Mouse (Mus musculus) left cerebral cortex, postnatal 36 days (tissue): ENCODE results near the gene Lonp2. TPM values are rescaled to one million over a fixed set of nuclear protein-coding genes. Genes with fewer than 3 reads are reported as not detected.

Experiments used
- DNase-seq, 2 experiments: peaks; one replicate each; pipeline ENCODE4 v3.0.0; 2021 to 2022; ENCODE audit warnings: low spot score in 2 of 2, mixed read lengths in 1 of 2
- intact Hi-C: fragments of 180-260 bp; cut with DNase I; formaldehyde crosslinking; loops from one replicate; pipeline ENCODE4 v1.15.1; 2025
- total RNA-seq, 2 experiments: library from RNA; stranded (reverse); gene quantifications; 2 replicates each; pipeline ENCODE4 v1.2.3; 2021

The Lonp2 gene
- 10 to 100 TPM; 65.9 to 67.0 TPM for total RNA-seq

DNA sequence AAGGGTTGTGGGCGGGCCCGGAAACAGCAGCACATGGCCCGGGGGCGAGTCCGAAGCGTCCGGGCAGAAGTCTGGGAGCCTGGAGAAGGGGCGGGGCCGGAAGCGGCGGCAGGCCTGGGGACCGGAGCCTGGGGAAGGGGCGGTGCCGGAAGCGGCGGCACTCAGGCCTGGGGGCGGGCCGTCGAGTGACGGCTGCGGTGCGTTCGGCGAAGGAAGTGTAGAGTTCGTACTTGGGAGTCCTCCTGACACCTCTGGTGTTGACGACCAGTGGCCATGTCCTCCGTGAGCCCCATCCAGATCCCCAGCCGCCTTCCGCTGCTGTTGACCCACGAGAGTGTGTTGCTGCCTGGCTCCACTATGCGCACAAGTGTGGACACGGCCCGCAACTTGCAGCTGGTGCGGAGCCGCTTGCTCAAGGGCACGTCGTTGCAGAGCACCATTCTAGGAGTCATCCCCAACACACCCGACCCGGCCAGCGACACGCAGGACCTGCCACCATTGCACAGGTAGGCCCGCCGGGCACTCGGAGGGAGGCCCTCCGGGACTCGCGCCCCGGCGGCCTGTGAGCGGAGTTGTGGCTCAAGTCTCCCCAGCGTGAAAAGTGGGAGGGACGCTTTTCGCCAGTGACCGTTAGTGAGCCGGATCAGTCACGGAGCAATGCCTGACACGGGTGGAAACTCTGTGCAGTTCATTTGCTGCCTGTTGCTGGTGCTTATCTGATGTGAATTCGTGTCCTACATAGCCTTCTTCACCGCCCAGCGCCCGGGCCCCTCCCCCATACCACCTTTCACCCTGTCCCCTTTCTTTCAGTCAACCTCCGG is at the start of gene Lonp2:
TSS of gene Lonp2 (plus strand) at position 133 of the 821 bp plus-strand sequence.
- peak; percentile 97 for DNase-seq
- intact Hi-C loops = loop anchor here (10.0 kb wide), 1 partner anchor 261 kb away; the partner anchor contains the start of gene N4bp1

GRCm38 (mm10) chr8:86577547-86577946 is 46.3 kb upstream of the Lonp2 start:
- intact Hi-C loops = no loop called here
- DNase-seq = no peak

DNA sequence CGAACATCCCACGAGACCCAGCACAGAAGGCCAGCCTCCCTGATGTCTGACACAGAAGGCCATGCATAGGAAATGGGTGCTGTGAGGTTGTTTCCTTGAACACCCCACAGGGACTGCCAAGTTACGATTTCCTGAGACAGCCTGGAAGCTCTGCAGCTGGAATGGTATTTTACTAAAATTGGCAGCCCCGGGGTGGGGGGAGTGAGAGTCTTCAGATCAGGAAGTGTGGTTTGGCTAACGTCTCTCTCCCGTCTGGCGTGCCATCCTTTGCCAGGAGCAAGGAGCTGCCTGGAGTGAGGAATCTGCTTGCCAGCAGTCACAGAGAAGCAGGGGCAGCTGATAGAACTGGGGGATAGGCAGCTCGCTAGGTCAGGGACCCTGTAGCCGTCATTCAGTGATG is 45.8 kb upstream of the Lonp2 start:
- intact Hi-C loops = no loop called here
- peak; percentile 71 to 75 for DNase-seq

- peak in 1 of 2 experiments; percentile 13 for DNase-seq
- intact Hi-C loops = no loop called here
Measured at GRCm38 (mm10) chr8:86578693-86579092, 45.1 kb upstream of the Lonp2 start.

DNA sequence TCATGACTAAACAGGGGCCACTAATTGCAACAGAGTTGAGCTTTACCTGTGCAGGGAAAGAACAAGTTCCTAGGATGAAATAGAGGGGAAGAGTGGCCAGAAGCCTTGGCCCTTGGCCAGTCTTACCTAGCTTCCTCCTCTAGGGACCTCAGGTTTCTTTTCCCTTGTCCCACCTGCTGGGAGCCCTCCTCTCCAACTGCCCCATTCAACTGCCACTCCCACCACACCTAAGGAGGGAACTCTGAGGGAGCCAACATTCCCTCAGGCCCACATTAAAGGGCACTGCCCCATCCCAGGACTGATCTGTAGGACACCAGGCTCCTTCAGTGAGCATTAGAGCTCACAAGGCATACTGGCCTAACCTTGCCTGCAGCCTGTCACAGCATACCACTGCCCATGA is 43.4 kb upstream of the Lonp2 start, which contains the start of gene Abcc12:
TSS of gene Abcc12 (minus strand) at position 229 of the 400 bp plus-strand sequence.
- intact Hi-C loops = no loop called here

GRCm38 (mm10) chr8:86581921-86582331 is 41.9 kb upstream of the Lonp2 start:
- intact Hi-C loops = no loop called here
- DNase-seq = no peak

More for the DNA sequence above, 43.4 kb upstream of the Lonp2 start, which contains the start of gene Abcc12:
- no peak for DNase-seq

DNA sequence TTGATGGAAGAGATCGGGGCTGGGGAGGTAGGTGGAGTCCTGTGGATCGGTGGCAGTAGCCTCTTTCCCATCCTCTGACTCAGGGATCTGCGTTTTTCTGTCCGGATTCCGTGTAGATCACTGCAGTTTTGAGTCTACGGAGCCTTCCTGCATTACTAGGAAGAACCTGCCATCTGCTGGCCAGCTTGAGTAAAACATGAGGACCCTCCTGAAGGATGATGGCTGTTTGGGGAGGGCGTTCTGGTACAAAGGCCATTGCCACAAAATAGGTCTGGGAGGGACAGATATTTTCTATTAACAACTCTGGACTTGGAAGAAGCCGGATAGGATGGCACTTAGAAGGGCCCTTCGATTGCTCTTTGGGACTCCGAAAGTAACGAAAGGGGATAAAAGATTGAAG is 38.7 kb upstream of the Lonp2 start:
- intact Hi-C loops = loop anchor here (1.0 to 5.0 kb wide), 3 partner anchors 885 to 1133 kb away; partner anchors contain the start of gene Neto2
- DNase-seq = peak; percentile 81

GRCm38 (mm10) chr8:86585532-86585931 is 38.3 kb upstream of the Lonp2 start:
- intact Hi-C loops = loop anchor here (1.0 to 5.0 kb wide), 3 partner anchors 885 to 1133 kb away; partner anchors contain the start of gene Neto2
- DNase-seq = peak; percentile 68 to 73

DNA sequence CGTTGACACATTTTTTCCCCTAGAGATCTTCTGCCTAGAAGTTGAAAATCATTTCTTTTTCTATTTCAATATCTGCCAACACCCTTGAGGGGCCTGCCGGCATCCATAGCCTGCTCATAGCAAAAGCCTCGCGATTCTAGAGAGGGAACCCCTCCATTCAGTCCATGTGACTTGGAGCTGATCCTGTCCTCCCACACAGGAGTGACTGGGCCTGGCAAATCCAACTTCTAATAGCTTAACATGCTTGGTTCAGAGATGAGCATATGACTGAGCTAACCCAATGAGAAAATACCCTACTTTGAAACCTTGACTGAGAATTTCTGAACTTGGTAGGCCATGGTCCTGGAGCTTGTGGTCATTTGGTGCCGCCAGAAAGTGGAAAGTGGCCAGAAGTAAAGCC is 37.8 kb upstream of the Lonp2 start:
- DNase-seq = no peak
- intact Hi-C loops = loop anchor here (5.0 kb wide), 1 partner anchor 1134 kb away; no protein-coding TSS in a partner anchor

DNA sequence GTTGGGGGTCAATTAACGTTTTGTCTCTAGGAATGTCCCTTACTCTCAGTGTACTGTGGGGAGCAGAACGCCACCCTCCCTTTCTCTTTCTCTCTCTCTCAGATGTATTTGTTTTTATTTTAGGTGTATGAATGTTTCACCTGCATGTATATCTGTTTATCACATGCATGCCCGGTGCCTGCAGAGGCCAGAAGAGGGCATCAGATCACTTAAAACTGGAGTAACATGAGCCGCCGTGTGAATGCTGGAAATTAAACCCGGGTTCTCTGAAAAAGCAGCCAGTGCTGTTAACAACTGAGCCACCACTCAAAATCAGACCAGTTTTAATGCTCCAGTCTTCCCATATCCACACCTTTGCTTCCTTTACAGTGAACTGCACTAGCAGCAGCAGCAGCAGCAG is 37.2 kb upstream of the Lonp2 start:
- no peak for DNase-seq
- intact Hi-C loops = loop anchor here (5.0 kb wide), 1 partner anchor 1134 kb away; no protein-coding TSS in a partner anchor

DNA sequence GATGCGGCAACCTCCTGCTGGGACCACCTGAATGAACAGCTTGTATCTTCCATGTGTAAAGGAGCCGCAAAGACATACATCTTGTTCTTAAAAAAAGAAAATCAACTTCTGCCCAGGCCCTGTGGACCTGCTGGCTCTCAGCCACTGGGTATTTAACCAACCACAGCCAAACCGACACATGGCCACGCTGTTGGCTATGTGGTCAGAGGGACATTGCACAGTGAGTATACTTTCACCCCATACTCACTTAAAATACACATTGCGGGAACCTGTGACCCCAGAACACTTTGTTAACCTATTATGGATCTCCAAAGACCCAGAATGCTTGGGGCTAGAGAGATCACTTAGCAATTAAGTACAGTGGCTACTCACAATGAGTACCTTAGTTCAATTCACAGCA is 35.5 kb upstream of the Lonp2 start:
- intact Hi-C loops = loop anchor here (5.0 kb wide), 1 partner anchor 1136 kb away; no protein-coding TSS in a partner anchor
- DNase-seq = no peak

DNA sequence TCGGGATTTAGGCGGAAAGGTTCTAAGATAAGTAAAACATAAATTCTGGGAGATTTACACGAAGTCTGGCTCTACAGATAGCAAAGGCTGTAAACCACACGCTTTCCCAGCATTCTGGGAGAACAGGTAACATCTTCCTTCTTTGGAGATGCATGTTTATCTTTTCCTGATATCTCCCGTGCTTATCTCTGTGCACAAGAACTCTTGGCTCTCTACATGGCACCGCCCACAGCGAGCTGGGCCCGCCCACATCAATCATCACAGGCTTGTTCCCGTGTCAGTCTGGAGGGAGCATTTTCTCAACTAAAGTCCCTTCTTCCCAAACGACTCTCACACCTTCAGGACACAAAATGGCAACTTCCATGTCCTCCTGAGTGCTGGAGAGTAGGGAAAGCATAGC is 30.7 kb upstream of the Lonp2 start:
- intact Hi-C loops = no loop called here
- no peak for DNase-seq

DNA sequence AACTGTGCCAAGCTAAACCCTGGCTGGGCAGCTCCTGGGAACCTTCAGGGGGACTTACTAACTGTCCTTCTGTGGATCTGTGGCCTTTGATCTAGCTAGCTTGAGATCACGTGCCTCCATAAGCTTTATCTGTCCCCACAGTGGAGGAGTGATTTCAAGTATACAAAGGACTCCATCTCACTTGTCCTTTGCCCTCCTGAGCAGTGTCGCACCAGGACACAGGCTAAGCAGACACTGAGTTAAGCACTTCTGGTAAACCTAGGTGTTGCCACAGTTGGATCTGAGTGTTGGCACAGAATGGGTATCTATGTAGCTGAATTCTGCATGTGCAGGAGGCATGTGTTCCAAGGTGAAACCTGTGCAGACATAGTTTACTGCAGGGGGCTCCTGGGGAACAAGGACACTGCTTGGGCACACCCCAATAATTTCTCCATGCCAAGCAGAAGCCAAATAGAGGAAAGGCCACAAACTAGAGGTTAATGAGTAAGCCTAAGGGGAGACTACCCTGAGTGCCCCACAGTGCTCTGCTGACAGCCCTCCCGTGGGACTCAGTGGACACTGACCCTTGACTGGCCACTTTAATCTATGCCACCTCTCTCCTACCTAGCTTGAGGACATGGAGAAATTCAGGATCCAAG is 29.6 kb upstream of the Lonp2 start:
- no peak for DNase-seq
- intact Hi-C loops = no loop called here

- DNase-seq = no peak
- intact Hi-C loops = no loop called here
Measured at GRCm38 (mm10) chr8:86595671-86596070, 28.2 kb upstream of the Lonp2 start.

DNA sequence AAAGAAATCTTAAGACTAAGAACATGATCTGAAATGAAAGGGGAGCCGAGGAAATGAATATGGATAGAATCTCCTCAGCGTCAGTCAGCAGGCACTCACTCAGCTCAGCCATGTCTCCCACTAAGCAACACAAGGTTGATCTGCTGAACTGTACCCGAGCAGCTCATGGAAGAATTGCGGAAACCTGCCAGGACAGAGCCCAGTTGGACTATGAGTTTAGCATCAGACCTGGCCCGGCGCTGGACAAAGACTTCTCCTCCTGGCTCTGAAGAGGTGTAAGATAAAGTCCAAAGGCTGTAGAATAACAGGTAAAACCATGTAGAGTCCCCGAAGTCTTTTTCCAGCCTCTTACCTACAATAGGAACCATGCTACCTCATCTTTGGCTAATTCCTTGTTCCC is 26.2 kb upstream of the Lonp2 start:
- no peak for DNase-seq
- intact Hi-C loops = no loop called here

DNA sequence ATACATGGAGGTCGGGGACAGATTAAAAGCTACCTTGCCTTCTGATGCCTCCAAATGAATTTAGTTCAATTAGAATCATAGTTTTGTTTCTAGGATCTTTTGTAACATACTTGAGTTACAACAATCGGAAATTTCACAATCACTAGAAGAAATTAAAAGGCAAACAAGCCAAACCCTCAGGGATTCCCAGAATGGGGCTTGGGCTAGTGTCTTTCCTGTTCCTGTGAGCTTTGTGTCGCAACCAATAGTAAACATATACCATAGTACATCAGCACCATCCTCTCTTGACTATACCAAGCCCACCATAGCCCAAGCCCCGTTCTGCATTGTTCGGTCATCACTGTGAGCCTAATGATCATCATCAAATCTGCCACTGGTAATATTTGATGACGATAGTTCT is 24.5 kb upstream of the Lonp2 start:
- intact Hi-C loops = no loop called here
- DNase-seq = no peak

DNA sequence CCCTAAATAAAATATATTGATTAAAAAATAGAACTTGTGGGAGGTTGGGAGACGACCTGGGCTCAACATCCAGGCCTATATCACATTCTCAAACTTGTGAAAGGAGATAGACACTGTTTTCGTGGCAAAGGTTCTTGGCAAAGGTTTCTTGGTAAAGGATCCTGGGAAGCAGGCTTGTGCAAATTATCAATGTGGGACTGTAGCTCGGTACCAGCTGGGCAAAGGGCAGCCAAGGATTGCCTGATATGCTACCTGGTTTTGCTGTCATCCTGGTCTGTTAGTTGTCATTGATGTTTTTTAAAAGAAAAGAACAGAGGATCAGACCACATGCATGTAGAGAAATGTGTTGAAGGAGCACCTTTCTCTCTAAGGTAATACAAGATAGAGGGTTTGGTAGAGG is 23.5 kb upstream of the Lonp2 start:
- no peak for DNase-seq
- intact Hi-C loops = no loop called here

GRCm38 (mm10) chr8:86603174-86603573 is 20.7 kb upstream of the Lonp2 start:
- no peak for DNase-seq

DNA sequence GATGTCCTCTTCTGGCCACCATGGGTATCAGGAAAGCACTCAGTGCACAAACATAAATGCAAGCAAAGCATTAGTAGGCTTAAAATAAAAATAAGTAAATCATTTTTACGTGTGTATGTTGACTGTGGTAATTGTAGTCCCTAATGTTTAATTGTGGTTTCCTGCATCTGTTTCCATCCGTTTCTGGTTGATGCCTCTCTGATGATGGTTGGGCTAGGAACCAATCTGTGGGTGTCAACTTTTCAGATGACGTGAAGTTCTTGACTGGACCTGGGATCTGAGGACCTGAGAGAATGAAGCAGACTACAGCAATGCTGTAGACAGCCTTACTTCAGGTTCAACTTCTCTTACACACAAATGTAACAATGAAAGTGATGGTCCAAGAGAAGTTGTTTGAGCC is 19.2 kb upstream of the Lonp2 start:
- DNase-seq = no peak
- intact Hi-C loops = no loop called here

More at GRCm38 (mm10) chr8:86603174-86603573, 20.7 kb upstream of the Lonp2 start:
- intact Hi-C loops = no loop called here

DNA sequence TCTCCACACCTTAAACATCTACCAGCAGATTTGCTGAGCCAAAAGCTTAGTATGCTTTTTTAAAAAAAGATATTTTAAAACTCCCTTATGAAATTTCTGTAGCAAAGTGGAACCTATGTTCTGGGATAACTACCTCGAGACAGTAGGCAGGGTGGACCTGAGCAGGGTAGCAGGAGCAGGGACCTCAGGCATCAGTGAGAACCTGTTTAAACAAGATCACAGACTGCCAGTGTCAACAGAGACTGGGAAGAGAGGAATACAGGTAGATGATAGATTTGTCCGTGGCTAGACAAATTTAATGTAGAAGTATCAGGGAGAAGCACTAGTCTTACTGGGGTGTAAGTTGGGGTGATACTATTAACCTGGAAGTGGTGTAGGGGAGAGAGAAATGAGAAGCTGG is 10.0 kb upstream of the Lonp2 start:
- no peak for DNase-seq
- intact Hi-C loops = no loop called here
